Mouse (Mus musculus): ENCODE measurements around the gene Tyrp1. TPM values are rescaled to one million over a fixed set of nuclear protein-coding genes. Genes with fewer than 3 reads are reported as not detected.

Tyrp1 gene
- polyA plus RNA-seq (2012; rRNA removed) = not detected in 2 replicates

GRCm38 (mm10) chr4:80834050-80834449, at the start of gene Tyrp1:
Gene Tyrp1, plus strand, starts transcription at chr4:80834123.
- DNase-seq (ENCODE audit: low read depth, low spot score) = no peak
- WGBS = 65% methylated on average over 3 of the region's 3 CpGs

- DNase-seq (ENCODE audit: low read depth, low spot score) = no peak
- 93% methylated on average over 1 of the region's 1 CpGs for WGBS
Measured at GRCm38 (mm10) chr4:80788339-80788738, 45.6 kb upstream of the Tyrp1 start.

- no peak for DNase-seq (ENCODE audit: low read depth, low spot score)
Measured at GRCm38 (mm10) chr4:80819511-80819910, 14.4 kb upstream of the Tyrp1 start.

- 80% methylated on average over 3 of the region's 3 CpGs for WGBS
- no peak for DNase-seq (ENCODE audit: low read depth, low spot score)
Measured at GRCm38 (mm10) chr4:80821945-80822344, 12.0 kb upstream of the Tyrp1 start.

GRCm38 (mm10) chr4:80828232-80828631, 5.7 kb upstream of the Tyrp1 start:
- WGBS = 41% methylated on average over 2 of the region's 2 CpGs
- no peak for DNase-seq (ENCODE audit: low read depth, low spot score)

- WGBS = 74% methylated on average over 4 of the region's 4 CpGs
- DNase-seq (ENCODE audit: low read depth, low spot score) = no peak
Measured at GRCm38 (mm10) chr4:80839317-80839716, 5.4 kb downstream of the Tyrp1 start.

GRCm38 (mm10) chr4:80841980-80842379, 8.1 kb downstream of the Tyrp1 start:
- WGBS = 50% methylated on average over 1 of the region's 1 CpGs
- no peak for DNase-seq (ENCODE audit: low read depth, low spot score)

GRCm38 (mm10) chr4:80843752-80844151, 9.8 kb downstream of the Tyrp1 start:
- DNase-seq (ENCODE audit: low read depth, low spot score) = no peak

- DNase-seq (ENCODE audit: low read depth, low spot score) = no peak
Measured at GRCm38 (mm10) chr4:80846052-80846451, 12.1 kb downstream of the Tyrp1 start.

GRCm38 (mm10) chr4:80852590-80853425, 18.9 kb downstream of the Tyrp1 start:
- no peak for DNase-seq (ENCODE audit: low read depth, low spot score)
- WGBS = 74% methylated on average over 7 of the region's 7 CpGs

More at GRCm38 (mm10) chr4:80846052-80846451, 12.1 kb downstream of the Tyrp1 start:
- WGBS = 67% methylated on average over 3 of the region's 3 CpGs

- DNase-seq (ENCODE audit: low read depth, low spot score) = no peak
- 78% methylated on average over 9 of the region's 9 CpGs for WGBS
Measured at GRCm38 (mm10) chr4:80855495-80855894, 21.6 kb downstream of the Tyrp1 start.

- DNase-seq (ENCODE audit: low read depth, low spot score) = no peak
- WGBS = 89% methylated on average over 9 of the region's 9 CpGs
Measured at GRCm38 (mm10) chr4:80862962-80863361, 29.0 kb downstream of the Tyrp1 start.

- no peak for DNase-seq (ENCODE audit: low read depth, low spot score)
- WGBS = 41% methylated on average over 7 of the region's 7 CpGs
Measured at GRCm38 (mm10) chr4:80863906-80864305, 30.0 kb downstream of the Tyrp1 start.

GRCm38 (mm10) chr4:80864511-80864922, 30.6 kb downstream of the Tyrp1 start:
- no peak for DNase-seq (ENCODE audit: low read depth, low spot score)
- WGBS = 2% methylated on average over 17 of the region's 17 CpGs

GRCm38 (mm10) chr4:80866065-80866464, 32.1 kb downstream of the Tyrp1 start:
- DNase-seq (ENCODE audit: low read depth, low spot score) = no peak
- 5% methylated on average over 5 of the region's 5 CpGs for WGBS

GRCm38 (mm10) chr4:80869598-80869997, 35.7 kb downstream of the Tyrp1 start:
- DNase-seq (ENCODE audit: low read depth, low spot score) = no peak
- 35% methylated on average over 2 of the region's 2 CpGs for WGBS

GRCm38 (mm10) chr4:80872847-80873644, 39.1 kb downstream of the Tyrp1 start:
- DNase-seq (ENCODE audit: low read depth, low spot score) = peak; percentile 43
- 26% methylated on average over 6 of the region's 6 CpGs for WGBS

- WGBS = 23% methylated on average over 5 of the region's 5 CpGs
- DNase-seq (ENCODE audit: low read depth, low spot score) = peak; percentile 82
Measured at GRCm38 (mm10) chr4:80874121-80874859, 40.4 kb downstream of the Tyrp1 start.

GRCm38 (mm10) chr4:80875055-80875454, 41.1 kb downstream of the Tyrp1 start:
- 29% methylated on average over 4 of the region's 4 CpGs for WGBS
- no peak for DNase-seq (ENCODE audit: low read depth, low spot score)

- 36% methylated on average over 1 of the region's 1 CpGs for WGBS
- peak; percentile 84 for DNase-seq (ENCODE audit: low read depth, low spot score)
Measured at GRCm38 (mm10) chr4:80881996-80882599, 48.2 kb downstream of the Tyrp1 start.
